Mouse (Mus musculus) stomach, postnatal 0 days (tissue): ENCODE measurements at regions not wholly inside any gene's neighbourhood (a gene's known extent, or its start where the extent isn't known, plus 50 kb on each side); places are given as distances from the start of the nearest gene placed in this dataset.

Experiments used
- CTCF ChIP-seq: IDR thresholded peaks from 2 replicates; pipeline ENCODE4 v1.5.1; 2016; ENCODE audit warnings: antibody characterized with exemption, low read depth, mild to moderate bottlenecking, moderate library complexity
- EP300 ChIP-seq: optimal IDR thresholded peaks from 2 replicates; pipeline ENCODE3; 2016; ENCODE audit warnings: antibody characterized with exemption

- no peak for TF ChIP-seq EP300
- no peak for TF ChIP-seq CTCF
Measured at GRCm38 (mm10) chr7:71587626-71588025, 236.3 kb upstream of the Gm10295 start.
